Mouse (Mus musculus) heart, adult 9 months (tissue): ENCODE measurements around the gene Lamtor5.
A peak's percentile ranks its signal among the peaks of the same experiment; 100 is the strongest.
"Not testable (repeated sequence)": the region's sequence is repeated elsewhere in the genome, so short reads cannot be mapped to it uniquely, and the experiment has no call there.

Experiments used
- DNase-seq, 2 experiments: peaks; one replicate each; pipeline ENCODE4 v3.0.0; 2022; ENCODE audit warnings: low spot score in 2 of 2

The Lamtor5 gene

DNA sequence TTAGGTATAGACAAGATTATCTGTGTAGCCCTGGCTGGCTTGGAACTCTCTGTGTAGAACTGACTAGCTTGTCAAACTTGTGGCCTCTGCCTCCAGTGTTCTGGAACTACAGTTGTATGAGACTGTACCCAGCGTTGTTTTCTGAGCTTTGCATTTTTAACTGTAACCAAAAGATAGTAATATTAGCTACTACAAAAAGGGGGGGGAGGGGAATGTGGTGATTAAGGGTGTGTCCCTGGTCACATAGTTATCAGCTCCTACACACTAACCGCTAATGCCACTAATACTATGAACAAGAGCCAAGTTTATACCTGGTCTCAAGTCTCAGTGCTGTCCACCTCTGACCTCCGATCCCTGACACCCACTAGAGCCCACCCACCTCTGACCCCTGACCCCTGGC, 6.2 kb upstream of the Lamtor5 start:
- no peak for DNase-seq

GRCm38 (mm10) chr3:107273820-107274219, 4.8 kb upstream of the Lamtor5 start:
- DNase-seq: peak; percentile 56 to 57

DNA sequence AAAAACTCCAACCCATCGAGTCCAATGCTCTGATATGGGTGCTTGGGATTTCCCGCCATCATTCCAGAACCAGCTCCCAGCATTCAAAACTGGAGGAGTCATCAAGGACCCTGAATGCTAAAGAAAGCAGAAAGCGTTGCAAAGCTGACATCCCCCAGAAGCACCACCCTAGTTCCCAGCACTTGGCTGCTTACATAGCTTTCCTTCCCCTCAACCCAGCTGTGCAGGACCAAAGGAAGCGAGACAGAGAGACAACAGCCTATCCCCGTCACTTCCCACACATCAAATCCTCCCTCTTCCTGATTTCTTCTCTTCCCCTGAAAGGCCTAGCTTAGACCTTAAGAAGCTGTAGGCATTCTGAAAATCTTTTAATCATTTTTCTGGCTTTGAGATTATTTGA, 3.3 kb upstream of the Lamtor5 start:
- peak in 1 of 2 experiments; percentile 30 for DNase-seq

DNA sequence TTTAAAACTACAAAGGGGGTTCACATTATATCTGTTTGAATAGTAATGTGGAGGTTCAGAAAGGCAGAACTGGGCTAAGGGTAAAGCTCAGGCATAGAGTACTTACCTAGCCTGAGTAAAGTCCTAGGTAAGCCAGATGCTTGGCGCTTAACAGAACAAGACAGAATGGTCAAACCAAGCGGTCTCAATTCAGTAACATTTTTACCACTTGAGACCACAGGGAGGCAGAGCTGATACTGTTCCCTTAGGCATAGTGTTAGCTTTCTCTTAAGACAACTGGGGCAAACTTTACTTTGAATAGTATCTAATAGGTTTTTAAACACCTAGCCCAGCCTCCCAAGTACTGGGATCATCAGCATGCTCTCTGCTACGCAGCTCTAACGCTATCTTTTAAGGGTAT, 2.7 kb upstream of the Lamtor5 start:
- DNase-seq: no peak

DNA sequence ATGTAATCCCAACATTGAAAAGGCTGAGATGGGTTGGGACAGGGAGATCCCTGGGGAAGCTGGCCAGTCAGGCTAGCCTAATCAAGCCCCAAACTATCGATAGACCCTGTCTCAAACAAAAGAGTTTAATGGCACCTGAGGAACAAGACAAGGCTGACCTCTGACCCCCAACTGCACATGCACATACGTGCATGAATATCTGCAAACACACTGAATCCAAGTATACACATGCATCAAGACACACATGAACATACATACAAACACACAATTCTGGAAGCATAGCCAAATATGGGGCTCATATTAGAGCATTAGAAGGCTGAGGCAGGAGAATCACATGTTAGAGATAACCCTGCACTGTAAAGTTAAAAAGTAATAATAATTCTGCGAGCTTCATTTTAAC, 2.0 kb upstream of the Lamtor5 start:
- DNase-seq: no peak

GRCm38 (mm10) chr3:107286123-107286522, 7.5 kb downstream of the Lamtor5 start:
- no peak for DNase-seq

- no peak for DNase-seq
Measured at GRCm38 (mm10) chr3:107287346-107287745, 8.7 kb downstream of the Lamtor5 start.

DNA sequence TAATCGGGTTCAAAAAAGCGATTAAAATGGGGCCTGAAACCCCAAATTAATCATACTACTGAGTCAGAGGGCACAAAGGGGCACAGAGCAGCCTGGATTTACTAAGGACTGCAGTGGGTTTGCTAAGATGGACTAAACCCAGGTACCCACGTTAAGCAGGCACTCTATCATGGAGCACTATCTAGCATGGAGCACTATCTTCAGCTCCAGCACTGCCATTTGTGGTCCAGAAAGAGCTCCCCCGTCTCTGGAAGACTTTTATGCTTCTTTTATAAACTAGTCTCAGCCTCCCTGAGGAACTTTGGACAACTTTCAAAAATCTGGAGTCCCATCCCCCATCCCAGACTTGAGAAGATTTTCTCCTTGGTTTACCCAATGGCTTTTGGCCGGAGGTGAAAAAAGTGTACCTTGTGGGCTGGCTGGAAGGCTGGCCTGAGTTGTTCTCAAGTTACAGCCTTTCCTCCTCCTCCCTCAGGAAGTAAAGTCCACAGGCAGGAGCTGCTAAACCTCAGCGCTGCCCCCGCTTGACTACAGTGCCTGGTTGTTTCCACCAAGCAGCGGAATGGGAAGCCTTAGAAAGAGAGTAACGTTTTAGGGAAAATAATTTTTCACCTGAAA, 12.2 kb downstream of the Lamtor5 start, which contains the start of gene Slc16a4:
Slc16a4 (plus strand) TSS at position 467 of the 618 bp plus-strand sequence.
- DNase-seq: no peak

DNA sequence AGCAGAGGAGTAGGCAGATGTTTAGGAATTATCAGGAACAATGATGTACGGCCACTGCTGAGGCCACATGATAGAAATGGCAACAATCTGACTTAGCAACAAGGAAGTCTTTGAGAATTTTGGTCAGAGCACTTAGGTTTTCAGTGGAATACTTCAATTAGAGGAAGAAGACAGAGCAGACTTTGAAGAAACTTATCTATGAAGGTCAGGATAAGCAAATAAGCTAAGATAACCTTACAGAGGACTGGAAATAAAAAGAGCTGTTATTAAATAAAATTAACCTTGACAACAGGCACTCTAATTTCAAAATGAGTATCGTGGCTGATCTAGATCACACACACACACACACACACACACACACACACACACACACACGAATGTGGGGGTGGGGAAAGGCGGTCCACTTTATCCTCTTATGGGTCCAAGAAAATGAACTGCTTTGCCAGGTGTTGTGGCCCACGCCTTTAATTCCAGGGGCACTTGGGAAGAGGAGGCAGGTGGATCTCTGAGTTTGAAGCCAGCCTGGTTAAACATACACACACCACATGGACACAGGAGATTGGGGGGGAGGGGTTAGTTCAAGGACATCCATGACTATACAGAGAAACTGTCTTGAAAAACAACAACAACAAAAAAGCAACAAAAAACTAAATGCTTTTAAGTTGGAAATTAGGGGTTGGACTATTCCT, 17.2 kb downstream of the Lamtor5 start:
- no peak for DNase-seq

DNA sequence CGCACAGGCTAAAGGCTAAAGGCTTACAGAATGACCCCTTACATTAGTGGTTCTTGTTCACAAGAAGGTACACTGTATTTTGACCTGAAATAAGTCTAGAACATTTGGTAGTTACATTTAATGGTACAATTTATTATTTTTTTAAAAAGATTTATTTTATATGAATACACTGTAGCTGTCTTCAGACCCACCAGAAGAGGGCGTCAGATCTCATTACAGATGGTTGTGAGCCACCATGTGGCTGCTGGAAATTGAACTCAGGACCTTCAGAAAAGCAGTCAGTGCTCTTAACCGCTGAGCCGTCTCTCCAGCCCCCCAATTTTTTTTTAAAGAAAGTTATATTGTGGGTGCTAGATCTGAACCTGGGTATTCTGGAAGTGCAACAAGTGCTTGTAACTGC, 18.3 kb downstream of the Lamtor5 start:
- DNase-seq: not testable (repeated sequence)

DNA sequence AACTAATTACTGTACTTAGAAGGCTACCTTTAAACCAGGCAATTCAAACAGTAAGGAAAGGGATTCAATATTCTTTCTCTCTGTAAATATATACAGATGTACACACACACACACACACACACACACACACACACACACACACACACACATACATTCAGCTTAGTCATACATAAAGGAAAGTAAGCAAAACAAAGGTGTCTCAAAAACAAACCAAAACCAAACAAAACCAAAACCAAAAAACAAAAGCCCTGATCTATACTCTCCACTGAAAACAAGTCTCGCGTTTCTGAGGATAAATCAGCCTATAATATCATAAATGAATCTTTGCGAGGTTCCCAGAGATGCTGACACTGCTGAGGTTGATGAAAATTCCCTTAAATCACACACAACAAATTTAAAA, 38.7 kb downstream of the Lamtor5 start:
- no peak for DNase-seq

DNA sequence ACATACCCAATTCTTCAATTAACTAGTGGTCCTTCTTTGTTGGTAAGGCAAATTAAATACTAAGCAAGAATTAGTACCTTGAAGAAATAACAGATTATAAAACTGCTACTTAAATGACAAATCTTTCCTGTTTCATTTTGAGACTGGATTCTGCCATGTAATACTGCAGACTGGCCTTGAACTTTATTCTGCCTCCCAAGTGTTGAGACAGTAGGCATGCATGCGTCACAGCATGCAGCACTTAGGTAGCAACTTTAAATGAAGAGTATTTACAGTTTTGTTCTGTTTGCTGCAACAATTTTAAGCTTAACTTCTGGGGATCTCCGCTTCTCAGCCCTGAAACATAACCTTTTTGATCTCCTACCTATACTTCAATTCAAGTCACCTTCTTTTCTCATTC, 42.5 kb downstream of the Lamtor5 start:
- DNase-seq: no peak

GRCm38 (mm10) chr3:107321776-107322175, 43.1 kb downstream of the Lamtor5 start:
- no peak for DNase-seq

DNA sequence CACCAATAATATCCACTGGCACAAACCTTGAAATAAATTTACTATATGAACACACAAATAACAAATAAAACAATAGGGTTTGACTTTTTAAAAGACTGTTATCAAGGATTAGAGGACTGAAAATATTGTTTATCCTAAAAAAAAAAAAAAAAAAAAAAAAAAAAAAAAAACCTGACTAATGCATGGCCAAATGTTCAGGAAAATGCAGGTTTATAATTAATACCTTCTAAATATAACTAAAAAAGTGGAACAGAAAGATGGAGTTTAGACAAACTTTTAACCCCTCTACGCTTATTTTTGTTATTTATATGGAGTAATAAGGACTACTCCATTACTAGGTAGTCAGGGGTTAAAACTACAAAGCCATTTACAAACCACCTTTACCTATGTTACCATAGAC, 47.8 kb downstream of the Lamtor5 start:
- no peak for DNase-seq

DNA sequence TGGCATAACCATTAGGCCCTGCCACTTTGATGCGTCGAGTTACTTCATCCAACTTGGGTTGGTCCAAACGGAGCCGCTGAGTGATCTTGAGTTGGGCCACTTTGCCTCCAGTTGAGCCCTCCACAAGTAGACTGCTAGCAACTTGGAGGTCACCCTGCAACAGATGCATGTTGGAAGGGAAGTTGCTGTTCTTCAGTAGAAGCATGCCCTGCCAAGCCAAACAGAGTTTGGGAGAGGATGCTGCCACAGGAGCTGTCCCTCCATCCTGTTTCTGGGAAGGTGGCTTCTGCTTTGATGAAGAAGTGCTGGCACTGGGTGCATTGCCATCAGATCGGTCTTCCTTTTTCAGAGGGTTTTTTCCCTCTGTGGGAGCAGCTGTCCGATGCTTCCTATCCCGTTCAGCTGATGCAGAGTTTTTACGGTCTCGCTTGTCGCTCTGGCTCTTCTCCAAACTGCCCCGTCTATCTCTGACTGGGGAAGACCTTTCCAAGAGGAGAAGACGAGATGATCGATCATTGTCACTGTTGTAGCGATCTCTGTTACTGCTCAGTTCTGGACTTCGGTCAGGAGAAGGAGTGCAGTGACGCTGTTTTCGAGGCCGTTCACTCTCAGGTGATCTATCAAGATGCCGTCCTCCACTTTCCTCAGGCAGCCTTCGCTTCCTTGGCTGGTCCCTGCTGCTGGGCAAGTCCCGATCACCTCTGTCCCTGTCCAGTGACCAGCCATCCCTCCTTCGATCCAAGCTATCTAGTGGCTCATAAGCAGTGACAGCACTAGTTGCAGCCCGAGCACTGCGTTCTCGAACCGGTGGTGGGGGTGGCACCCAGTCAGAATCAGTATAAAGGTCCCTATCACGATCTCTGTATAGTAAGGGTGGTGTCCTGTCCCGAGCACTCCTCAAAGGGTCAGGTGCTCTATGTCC, 52.1 kb downstream of the Lamtor5 start:
- peak; percentile 7 to 11 for DNase-seq

DNA sequence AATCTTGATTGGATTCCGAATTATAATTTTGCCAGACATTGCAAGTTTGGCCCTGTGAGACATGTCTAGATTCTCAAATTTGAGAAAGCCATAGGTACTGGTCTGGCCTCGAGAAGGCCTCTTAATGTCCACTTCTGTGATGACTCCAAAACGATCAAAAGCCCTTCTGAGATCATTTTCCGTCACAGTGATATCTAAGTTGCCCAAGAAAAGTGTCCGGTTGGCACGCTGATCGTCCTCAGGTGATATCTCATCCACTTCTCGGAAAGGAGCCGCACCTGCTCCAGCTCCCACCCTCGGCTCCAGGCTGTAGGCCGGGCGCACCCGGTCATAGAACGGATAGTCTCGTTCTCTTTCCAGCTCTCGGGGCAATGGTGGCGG, 53.1 kb downstream of the Lamtor5 start:
- DNase-seq: no peak

DNA sequence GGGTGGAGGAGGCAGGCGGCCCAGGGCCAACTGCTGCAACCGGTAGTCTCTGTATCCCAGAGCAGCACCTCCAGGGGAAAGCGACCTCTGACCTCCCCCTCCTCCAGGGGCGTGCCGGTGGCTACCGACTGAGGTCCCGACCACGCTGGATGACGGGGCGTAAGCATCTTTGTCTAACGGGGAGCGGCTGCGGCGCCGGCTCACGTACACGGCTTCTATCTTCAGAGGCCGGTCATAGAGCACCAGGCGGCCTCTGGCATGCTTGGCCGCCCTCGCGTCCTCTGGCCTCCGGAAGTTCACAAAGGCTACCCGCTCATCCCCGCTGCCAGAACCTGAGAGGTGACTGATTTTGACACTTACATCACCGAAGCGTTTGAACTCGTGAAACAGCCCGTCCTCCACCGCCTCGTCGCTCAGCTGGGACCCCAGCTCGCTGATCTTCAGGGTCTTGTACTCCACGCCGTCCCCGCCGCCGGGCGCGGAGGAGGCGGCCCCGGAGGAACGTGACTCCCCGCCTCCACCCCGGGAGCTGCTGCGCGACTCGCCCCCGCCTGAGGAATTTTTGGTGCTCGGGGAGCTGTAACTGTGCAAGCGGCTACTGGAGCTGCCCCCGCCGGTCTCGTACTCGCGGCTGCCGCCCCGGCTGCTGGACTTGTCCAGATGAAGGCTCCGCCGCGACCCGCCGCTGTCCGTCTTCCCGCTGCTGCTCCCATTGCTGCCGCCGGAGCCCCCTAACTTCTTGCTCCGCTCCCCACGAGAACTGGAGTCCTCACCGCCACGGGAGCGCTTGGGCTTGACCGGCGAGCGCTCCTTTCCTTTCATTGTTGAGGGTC, 53.7 kb downstream of the Lamtor5 start:
- DNase-seq: peak in 1 of 2 experiments; percentile 42

GRCm38 (mm10) chr3:107332960-107333380, 54.3 kb downstream of the Lamtor5 start:
- peak; percentile 99 for DNase-seq
